Mouse (Mus musculus): ENCODE results near the gene Gpr39. TPM values are rescaled to one million over a fixed set of nuclear protein-coding genes. Genes with fewer than 3 reads are reported as not detected.
A peak's percentile ranks its signal among the peaks of the same experiment; 100 is the strongest.
"Not testable (repeated sequence)": the region's sequence is repeated elsewhere in the genome, so short reads cannot be mapped to it uniquely, and the experiment has no call there.

Gpr39 gene
- polyA plus RNA-seq (2015; fragmentation: Nextera tagmentation; extraction: Ambion mirVana): 3.2 and 3.5 TPM in 2 replicates

GRCm38 (mm10) chr1:125676790-125677273, at the start of gene Gpr39:
Gene Gpr39 (plus strand): TSS chr1:125676995.
- Histone ChIP-seq H3K27ac (replicated peaks) (0 out of 2 replicates have a peak within 1 kb of the TSS, but pooled peaks have one; percentile 41), H3K9ac (peak within 1 kb of the TSS; percentile 35; the same call in 1 of the 2 replicates), H3K4me3 (replicated peaks) (peak within 1 kb of the TSS; percentile 41), H3K4me1 (replicated peaks) (peaks cover 12% of the 10 kb centered on the region; the same call in 1 of the 2 replicates), H3K27me3 (no peaks in the 10 kb centered on the region), H3K4me2 (peak within 1 kb of the TSS; percentile 52), H3K36me3 (replicated peaks) (no peaks in the 10 kb centered on the region), H3K9me3 (replicated peaks) (no peaks in the 10 kb centered on the region)
- ATAC-seq (ENCODE audit: insufficient read depth): peak; percentile 82
- 15% methylated on average over 15 of the region's 15 CpGs for WGBS (ENCODE audit: insufficient replicate concordance)

GRCm38 (mm10) chr1:125639501-125640253, 37.1 kb upstream of the Gpr39 start:
- no peaks in the 10 kb centered on the region for H3K9me3 ChIP-seq (replicated peaks)
- H3K27me3 ChIP-seq: no peaks in the 10 kb centered on the region
- no peak overlapping the region for H3K4me3 ChIP-seq (replicated peaks)
- ATAC-seq (ENCODE audit: insufficient read depth): no peak
- H3K27ac ChIP-seq (replicated peaks): no peak overlapping the region
- H3K4me2 ChIP-seq: no peak overlapping the region
- H3K4me1 ChIP-seq (replicated peaks): no peaks in the 10 kb centered on the region
- H3K9ac ChIP-seq: no peak overlapping the region
- H3K36me3 ChIP-seq (replicated peaks): no peaks in the 10 kb centered on the region
- WGBS (ENCODE audit: insufficient replicate concordance): 79% methylated on average over 8 of the region's 8 CpGs

- WGBS (ENCODE audit: insufficient replicate concordance): 26% methylated on average over 1 of the region's 1 CpGs
- H3K9ac ChIP-seq: no peak overlapping the region
Measured at GRCm38 (mm10) chr1:125643643-125644042, 33.2 kb upstream of the Gpr39 start.

DNA sequence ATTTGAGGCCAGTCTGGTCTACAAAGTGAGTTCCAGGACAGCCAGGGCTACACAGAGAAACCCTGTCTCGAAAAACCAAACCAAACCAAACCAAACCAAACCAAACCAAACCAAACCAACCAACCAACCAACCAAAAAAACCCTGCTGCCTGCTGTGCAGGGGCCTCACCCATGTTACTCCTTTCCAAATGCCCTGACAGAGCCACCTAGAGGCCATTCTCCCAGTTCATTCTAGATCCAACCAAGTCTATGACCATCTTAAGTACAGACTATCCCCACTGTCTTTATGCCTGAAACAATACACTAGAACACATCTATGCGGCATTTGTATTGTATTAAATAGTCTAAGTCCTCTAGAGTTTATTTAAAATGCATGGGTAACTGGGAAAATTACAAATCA, 30.0 kb upstream of the Gpr39 start:
- not testable (repeated sequence) for H3K4me3 ChIP-seq (replicated peaks); ATAC-seq (ENCODE audit: insufficient read depth); H3K27me3 ChIP-seq; H3K36me3 ChIP-seq (replicated peaks); H3K9me3 ChIP-seq (replicated peaks); H3K27ac ChIP-seq (replicated peaks); H3K4me2 ChIP-seq; H3K9ac ChIP-seq; H3K4me1 ChIP-seq (replicated peaks)
- 51% methylated on average over 2 of the region's 2 CpGs for WGBS (ENCODE audit: insufficient replicate concordance)

More at GRCm38 (mm10) chr1:125643643-125644042, 33.2 kb upstream of the Gpr39 start:
- no peak overlapping the region for H3K4me3 ChIP-seq (replicated peaks)
- H3K4me1 ChIP-seq (replicated peaks): no peaks in the 10 kb centered on the region
- no peak for ATAC-seq (ENCODE audit: insufficient read depth)
- no peaks in the 10 kb centered on the region for H3K9me3 ChIP-seq (replicated peaks)
- no peaks in the 10 kb centered on the region for H3K36me3 ChIP-seq (replicated peaks)
- no peak overlapping the region for H3K4me2 ChIP-seq
- H3K27ac ChIP-seq (replicated peaks): no peak overlapping the region
- H3K27me3 ChIP-seq: no peaks in the 10 kb centered on the region

DNA sequence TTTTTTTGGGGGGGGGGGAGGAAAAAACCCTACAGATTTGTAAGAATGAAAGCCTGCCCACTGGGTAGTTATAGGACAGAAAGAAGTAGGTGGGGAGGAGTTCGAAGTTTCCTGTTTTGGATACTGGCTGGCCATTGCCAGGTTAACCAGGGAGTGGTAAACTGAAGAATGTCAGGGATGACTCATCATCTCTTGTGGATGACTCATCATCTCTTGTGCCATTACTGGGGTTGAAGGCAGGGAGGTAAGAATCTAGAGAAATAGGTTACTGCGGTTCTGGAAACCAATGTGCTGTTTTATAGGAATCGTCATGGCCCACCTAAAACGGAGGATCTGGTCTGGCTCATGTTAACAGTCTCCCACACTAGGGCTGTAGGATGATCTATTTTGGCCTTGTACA, 28.8 kb upstream of the Gpr39 start:
- no peak overlapping the region for H3K27ac ChIP-seq (replicated peaks)
- no peak overlapping the region for H3K9ac ChIP-seq
- no peak overlapping the region for H3K4me2 ChIP-seq
- H3K36me3 ChIP-seq (replicated peaks): no peaks in the 10 kb centered on the region
- WGBS (ENCODE audit: insufficient replicate concordance): 67% methylated on average over 4 of the region's 4 CpGs
- no peaks in the 10 kb centered on the region for H3K9me3 ChIP-seq (replicated peaks)
- no peaks in the 10 kb centered on the region for H3K27me3 ChIP-seq
- no peak for ATAC-seq (ENCODE audit: insufficient read depth)
- H3K4me3 ChIP-seq (replicated peaks): no peak overlapping the region
- H3K4me1 ChIP-seq (replicated peaks): no peaks in the 10 kb centered on the region

DNA sequence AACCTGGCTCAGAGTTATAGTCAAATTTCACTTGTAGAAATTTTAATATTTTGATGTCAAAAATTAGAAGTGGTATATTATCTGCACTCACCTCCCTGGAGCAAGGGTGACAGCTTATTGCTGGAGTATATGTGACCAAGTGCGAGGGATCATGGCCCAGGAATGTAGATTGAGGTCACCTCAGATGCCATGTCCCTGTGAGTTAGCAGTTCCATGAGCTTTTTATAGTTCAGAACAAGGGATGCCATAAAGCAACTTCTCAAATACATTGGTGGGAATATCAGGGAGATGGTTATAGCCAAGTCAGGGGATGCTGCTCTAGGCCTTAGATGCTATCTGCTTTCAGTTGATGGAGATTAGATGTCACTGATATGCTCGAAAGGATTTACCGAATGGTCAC, 27.7 kb upstream of the Gpr39 start:
- Histone ChIP-seq H3K27me3 (no peaks in the 10 kb centered on the region), H3K36me3 (replicated peaks) (no peaks in the 10 kb centered on the region), H3K9ac (no peak overlapping the region), H3K9me3 (replicated peaks) (no peaks in the 10 kb centered on the region), H3K4me2 (no peak overlapping the region), H3K27ac (replicated peaks) (no peak overlapping the region), H3K4me3 (replicated peaks) (no peak overlapping the region), H3K4me1 (replicated peaks) (no peaks in the 10 kb centered on the region)
- no peak for ATAC-seq (ENCODE audit: insufficient read depth)
- 71% methylated on average over 3 of the region's 3 CpGs for WGBS (ENCODE audit: insufficient replicate concordance)

DNA sequence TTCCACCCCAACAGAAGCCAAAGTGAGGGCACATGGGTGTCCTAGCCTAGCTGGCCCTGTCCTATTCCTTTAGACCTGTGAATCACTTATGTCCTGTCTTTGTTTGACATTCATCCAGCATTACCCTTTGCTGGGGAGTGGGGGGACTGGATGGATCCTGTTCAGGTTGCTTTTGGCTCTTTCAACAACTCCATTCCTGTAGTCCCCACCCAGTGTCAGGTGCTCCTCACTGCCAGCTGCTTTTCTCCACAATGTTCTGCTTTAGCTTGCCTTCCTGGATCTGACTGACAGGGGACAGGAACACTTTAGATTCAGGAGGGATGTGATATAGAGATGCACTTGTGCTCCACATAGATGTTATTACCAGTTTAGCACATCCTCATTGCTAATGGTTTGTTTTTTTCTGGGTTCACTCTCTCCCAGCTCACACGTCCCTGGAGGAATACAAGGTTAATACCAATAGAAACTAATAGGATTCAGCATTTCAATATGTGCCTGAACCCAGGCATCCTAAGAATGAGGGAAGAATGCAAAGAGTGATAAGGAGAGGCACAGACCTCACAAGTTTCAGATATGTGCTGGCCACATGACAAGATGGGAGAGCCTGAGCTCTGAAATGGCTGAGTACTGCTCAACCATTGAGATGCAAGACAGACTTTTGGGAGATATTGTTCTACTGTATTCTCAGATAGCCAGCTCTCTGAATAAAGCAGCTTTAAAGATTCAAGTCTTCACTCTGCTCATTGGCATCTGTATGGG, 23.8 kb upstream of the Gpr39 start:
- Histone ChIP-seq H3K4me1 (replicated peaks) (no peaks in the 10 kb centered on the region), H3K36me3 (replicated peaks) (no peaks in the 10 kb centered on the region), H3K4me2 (no peak overlapping the region), H3K9ac (no peak overlapping the region), H3K4me3 (replicated peaks) (no peak overlapping the region), H3K27me3 (no peaks in the 10 kb centered on the region), H3K9me3 (replicated peaks) (no peaks in the 10 kb centered on the region), H3K27ac (replicated peaks) (no peak overlapping the region)
- WGBS (ENCODE audit: insufficient replicate concordance): 39% methylated on average over 1 of the region's 1 CpGs
- ATAC-seq (ENCODE audit: insufficient read depth): no peak

DNA sequence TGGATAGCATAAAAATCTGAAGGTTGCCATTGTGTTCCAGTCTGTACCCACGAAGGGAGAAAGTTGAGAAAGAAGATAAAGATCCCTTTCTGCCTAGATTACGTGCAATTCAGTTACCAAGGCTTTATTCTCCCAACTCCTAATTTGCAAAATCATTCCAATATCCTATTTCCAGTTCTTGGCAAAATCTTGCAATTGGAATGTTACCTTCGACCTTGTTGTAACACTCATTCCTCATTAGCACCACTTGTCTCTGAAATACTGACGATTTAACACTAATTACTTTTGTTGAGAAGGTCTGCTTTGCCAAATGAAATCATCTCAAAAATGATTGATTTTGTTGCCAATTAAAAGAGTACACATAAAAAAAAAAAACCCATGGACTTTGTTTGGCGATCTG, 19.4 kb upstream of the Gpr39 start:
- no peaks in the 10 kb centered on the region for H3K4me1 ChIP-seq (replicated peaks)
- H3K27me3 ChIP-seq: no peaks in the 10 kb centered on the region
- H3K36me3 ChIP-seq (replicated peaks): no peaks in the 10 kb centered on the region
- no peak overlapping the region for H3K4me2 ChIP-seq
- no peak overlapping the region for H3K27ac ChIP-seq (replicated peaks)
- WGBS (ENCODE audit: insufficient replicate concordance): 61% methylated on average over 5 of the region's 5 CpGs
- no peaks in the 10 kb centered on the region for H3K9me3 ChIP-seq (replicated peaks)
- H3K4me3 ChIP-seq (replicated peaks): no peak overlapping the region
- no peak overlapping the region for H3K9ac ChIP-seq
- no peak for ATAC-seq (ENCODE audit: insufficient read depth)

GRCm38 (mm10) chr1:125660151-125660550, 16.6 kb upstream of the Gpr39 start:
- Histone ChIP-seq H3K4me1 (replicated peaks) (0 out of 2 replicates have a peak, but pooled peaks cover 4% of the 10 kb centered on the region), H3K4me2 (no peak overlapping the region), H3K27me3 (no peaks in the 10 kb centered on the region), H3K9ac (no peak overlapping the region), H3K4me3 (replicated peaks) (no peak overlapping the region), H3K9me3 (replicated peaks) (no peaks in the 10 kb centered on the region), H3K27ac (replicated peaks) (no peak overlapping the region), H3K36me3 (replicated peaks) (no peaks in the 10 kb centered on the region)
- WGBS (ENCODE audit: insufficient replicate concordance): 66% methylated on average over 4 of the region's 4 CpGs
- no peak for ATAC-seq (ENCODE audit: insufficient read depth)

DNA sequence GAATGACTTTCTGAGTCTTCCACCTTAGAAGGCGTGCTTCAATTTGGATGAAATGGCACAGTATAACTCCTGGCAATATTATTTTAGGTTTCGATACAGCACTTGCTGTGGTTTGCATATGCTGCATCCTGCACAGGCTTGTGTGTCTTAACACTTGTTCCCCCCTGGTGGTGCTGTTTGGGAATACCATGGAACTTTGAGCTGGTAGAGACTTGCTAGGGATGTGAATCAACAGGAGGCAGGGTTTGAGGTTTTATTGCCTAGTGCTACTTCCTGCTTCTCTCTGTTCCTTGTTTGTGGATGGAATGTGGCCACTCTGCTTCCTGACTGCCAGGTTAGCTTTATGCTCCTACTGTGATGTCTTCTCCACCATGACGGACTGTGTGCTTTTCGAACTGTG, 15.9 kb upstream of the Gpr39 start:
- 0 out of 2 replicates have a peak, but pooled peaks cover 4% of the 10 kb centered on the region for H3K4me1 ChIP-seq (replicated peaks)
- WGBS (ENCODE audit: insufficient replicate concordance): 72% methylated on average over 4 of the region's 4 CpGs
- no peak overlapping the region for H3K4me3 ChIP-seq (replicated peaks)
- ATAC-seq (ENCODE audit: insufficient read depth): no peak
- no peak overlapping the region for H3K4me2 ChIP-seq
- H3K27me3 ChIP-seq: no peaks in the 10 kb centered on the region
- no peak overlapping the region for H3K9ac ChIP-seq
- H3K27ac ChIP-seq (replicated peaks): no peak overlapping the region
- H3K9me3 ChIP-seq (replicated peaks): no peaks in the 10 kb centered on the region
- H3K36me3 ChIP-seq (replicated peaks): no peaks in the 10 kb centered on the region

GRCm38 (mm10) chr1:125662058-125662457, 14.7 kb upstream of the Gpr39 start:
- Histone ChIP-seq H3K27me3 (no peaks in the 10 kb centered on the region), H3K9ac (no peak overlapping the region), H3K4me2 (no peak overlapping the region), H3K27ac (replicated peaks) (no peak overlapping the region), H3K9me3 (replicated peaks) (no peaks in the 10 kb centered on the region), H3K36me3 (replicated peaks) (no peaks in the 10 kb centered on the region), H3K4me1 (replicated peaks) (0 out of 2 replicates have a peak, but pooled peaks cover 4% of the 10 kb centered on the region), H3K4me3 (replicated peaks) (no peak overlapping the region)
- WGBS (ENCODE audit: insufficient replicate concordance): 43% methylated on average over 2 of the region's 2 CpGs
- no peak for ATAC-seq (ENCODE audit: insufficient read depth)

All from liver, embryonic 15.5 days (tissue).